Mouse (Mus musculus): ENCODE results near the gene Sgpp2.

Gene Sgpp2

GRCm38 (mm10) chr1:78414421-78414820 is 104.3 kb downstream of the Sgpp2 start:
- DNase-seq, result no peak

- DNase-seq, result no peak
These were observed 107.2 kb downstream of the Sgpp2 start for GRCm38 (mm10) chr1:78417154-78417911.

- DNase-seq, result peak; percentile 50
These were observed 109.4 kb downstream of the Sgpp2 start for GRCm38 (mm10) chr1:78419593-78419992.

GRCm38 (mm10) chr1:78420271-78420670 is 110.1 kb downstream of the Sgpp2 start:
- no peak for DNase-seq

GRCm38 (mm10) chr1:78421749-78422148 is 111.6 kb downstream of the Sgpp2 start:
- DNase-seq, result no peak

- peak; percentile 16 for DNase-seq
These were observed 112.4 kb downstream of the Sgpp2 start for GRCm38 (mm10) chr1:78422576-78422975.

- DNase-seq, result no peak
These were observed 114.7 kb downstream of the Sgpp2 start for GRCm38 (mm10) chr1:78424848-78425247.

- no peak for DNase-seq
These were observed 115.2 kb downstream of the Sgpp2 start for GRCm38 (mm10) chr1:78425309-78425708.

- DNase-seq, result no peak
These were observed 115.9 kb downstream of the Sgpp2 start for GRCm38 (mm10) chr1:78425793-78426700.

- DNase-seq, result no peak
These were observed 116.7 kb downstream of the Sgpp2 start for GRCm38 (mm10) chr1:78426841-78427240.

GRCm38 (mm10) chr1:78428851-78429250 is 118.7 kb downstream of the Sgpp2 start:
- DNase-seq, result no peak

- no peak for DNase-seq
These were observed 123.3 kb downstream of the Sgpp2 start for GRCm38 (mm10) chr1:78433472-78433871.

- no peak for DNase-seq
These were observed 125.8 kb downstream of the Sgpp2 start for GRCm38 (mm10) chr1:78435967-78436366.

- DNase-seq, result no peak
These were observed 126.3 kb downstream of the Sgpp2 start for GRCm38 (mm10) chr1:78436445-78436844.

GRCm38 (mm10) chr1:78437150-78437549 is 127.0 kb downstream of the Sgpp2 start:
- no peak for DNase-seq

GRCm38 (mm10) chr1:78440716-78441115 is 130.6 kb downstream of the Sgpp2 start:
- DNase-seq, result no peak

GRCm38 (mm10) chr1:78443056-78443455 is 132.9 kb downstream of the Sgpp2 start:
- DNase-seq, result no peak

- DNase-seq, result no peak
These were observed 136.1 kb downstream of the Sgpp2 start for GRCm38 (mm10) chr1:78446232-78446631.

GRCm38 (mm10) chr1:78446742-78447141 is 136.6 kb downstream of the Sgpp2 start:
- no peak for DNase-seq

- DNase-seq, result no peak
These were observed 137.9 kb downstream of the Sgpp2 start for GRCm38 (mm10) chr1:78448091-78448490.

- no peak for DNase-seq
These were observed 141.1 kb downstream of the Sgpp2 start for GRCm38 (mm10) chr1:78451070-78451854.

GRCm38 (mm10) chr1:78452544-78452943 is 142.4 kb downstream of the Sgpp2 start:
- DNase-seq, result no peak

GRCm38 (mm10) chr1:78453886-78454285 is 143.7 kb downstream of the Sgpp2 start:
- no peak for DNase-seq
